Mouse (Mus musculus): ENCODE data around the gene Ppp3ca. TPM values are rescaled to one million over a fixed set of nuclear protein-coding genes. Genes with fewer than 3 reads are reported as not detected.

The Ppp3ca gene
- polyA plus RNA-seq, 1 experiment from 2014 or later = 60.8 TPM

DNA sequence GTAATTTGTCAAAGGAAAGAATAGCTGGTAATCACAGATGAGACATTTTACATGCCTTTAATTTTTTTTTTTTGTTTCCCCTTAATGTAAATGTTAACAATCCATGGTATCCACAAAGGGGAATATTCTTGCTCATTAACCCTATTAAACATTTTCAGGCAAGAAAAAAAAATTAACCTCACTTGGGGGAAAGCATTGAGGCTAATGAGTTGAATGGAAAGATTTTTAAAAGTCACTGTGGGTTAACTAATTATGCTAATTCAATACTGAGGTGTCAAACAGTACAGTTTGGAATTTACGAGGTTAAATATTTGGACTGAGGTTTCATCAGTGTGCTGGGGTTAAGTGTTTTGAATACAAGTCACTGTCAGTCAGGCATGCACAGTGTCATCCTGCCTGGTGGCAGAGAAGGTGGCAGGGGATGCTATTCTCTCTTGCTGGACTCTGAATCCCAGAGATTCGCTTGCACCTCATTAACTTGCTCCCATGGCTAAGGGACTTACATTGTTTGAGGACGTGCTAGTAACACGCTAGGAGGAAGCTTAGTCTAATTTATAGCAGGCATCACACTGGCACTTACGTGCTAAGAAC lies 82.3 kb downstream of the Ppp3ca start:
- Histone ChIP-seq H3K4me3 (no peak overlapping the region), H3K4me2 (no peak overlapping the region), H3K36me3 (no peaks in the 10 kb centered on the region), H3K4me1 (peaks cover 2% of the 10 kb centered on the region; the same call in 1 of the 2 replicates), H3K27me3 (no peaks in the 10 kb centered on the region), H3K9ac (no peak overlapping the region), H3K27ac (no peak overlapping the region), H3K9me3 (no peaks in the 10 kb centered on the region)
- ATAC-seq (ENCODE audit: insufficient number of reproducible peaks, low FRiP score, low TSS enrichment, low read depth) = no peak
- 39% methylated on average over 5 of the region's 5 CpGs for WGBS

DNA sequence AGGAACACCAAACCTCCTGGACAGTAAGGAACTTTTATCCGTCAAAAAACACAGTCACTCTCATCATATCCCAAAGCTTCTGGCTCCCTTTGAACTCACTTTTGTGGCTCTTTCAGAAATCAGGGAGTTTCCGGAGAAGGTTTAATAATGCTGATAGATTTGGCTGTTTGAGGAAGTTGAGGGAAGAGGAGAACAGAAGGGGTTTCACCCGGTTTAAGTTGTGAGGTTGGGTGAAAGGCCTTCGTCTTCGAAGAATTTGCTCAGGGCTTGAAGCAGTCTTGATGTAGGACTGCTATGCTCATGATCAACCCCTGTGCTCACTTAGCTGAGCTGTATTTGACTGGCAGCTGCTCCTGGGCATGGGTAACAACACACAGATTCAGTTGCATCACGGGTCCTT lies 86.2 kb downstream of the Ppp3ca start:
- Histone ChIP-seq H3K9me3 (no peaks in the 10 kb centered on the region), H3K36me3 (no peaks in the 10 kb centered on the region), H3K4me1 (peaks cover 2% of the 10 kb centered on the region; the same call in 1 of the 2 replicates), H3K27ac (no peak overlapping the region), H3K27me3 (no peaks in the 10 kb centered on the region), H3K4me2 (no peak overlapping the region), H3K4me3 (no peak overlapping the region), H3K9ac (no peak overlapping the region)
- WGBS = 87% methylated on average over 6 of the region's 6 CpGs
- no peak for ATAC-seq (ENCODE audit: insufficient number of reproducible peaks, low FRiP score, low TSS enrichment, low read depth)

DNA sequence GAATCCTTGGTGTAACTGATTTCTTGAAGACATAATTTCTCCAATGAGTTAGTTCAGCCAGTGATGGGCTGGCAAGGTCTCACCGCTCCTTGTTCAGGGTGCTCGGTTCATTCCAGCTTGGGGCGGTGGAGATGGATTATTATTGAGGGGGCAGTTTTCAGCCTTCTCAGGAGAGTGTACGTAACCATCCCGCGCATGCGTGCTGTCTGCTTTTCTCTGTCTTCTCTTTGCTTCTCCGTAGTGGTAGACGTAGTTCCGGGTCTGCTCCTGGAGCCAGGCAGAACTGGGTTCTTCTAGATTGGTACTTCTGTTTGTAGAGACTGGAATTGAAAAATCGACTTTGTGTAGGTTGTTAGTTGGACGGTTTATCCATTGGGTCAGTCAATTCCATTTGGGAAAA lies 89.5 kb downstream of the Ppp3ca start:
- no peaks in the 10 kb centered on the region for H3K9me3 ChIP-seq
- H3K4me1 ChIP-seq = peaks cover 4% of the 10 kb centered on the region; the same call in 1 of the 2 replicates
- H3K4me3 ChIP-seq = no peak overlapping the region
- no peaks in the 10 kb centered on the region for H3K27me3 ChIP-seq
- no peak for ATAC-seq (ENCODE audit: insufficient number of reproducible peaks, low FRiP score, low TSS enrichment, low read depth)
- no peak overlapping the region for H3K27ac ChIP-seq
- H3K9ac ChIP-seq = no peak overlapping the region
- WGBS = 93% methylated on average over 12 of the region's 12 CpGs
- no peaks in the 10 kb centered on the region for H3K36me3 ChIP-seq
- no peak overlapping the region for H3K4me2 ChIP-seq

DNA sequence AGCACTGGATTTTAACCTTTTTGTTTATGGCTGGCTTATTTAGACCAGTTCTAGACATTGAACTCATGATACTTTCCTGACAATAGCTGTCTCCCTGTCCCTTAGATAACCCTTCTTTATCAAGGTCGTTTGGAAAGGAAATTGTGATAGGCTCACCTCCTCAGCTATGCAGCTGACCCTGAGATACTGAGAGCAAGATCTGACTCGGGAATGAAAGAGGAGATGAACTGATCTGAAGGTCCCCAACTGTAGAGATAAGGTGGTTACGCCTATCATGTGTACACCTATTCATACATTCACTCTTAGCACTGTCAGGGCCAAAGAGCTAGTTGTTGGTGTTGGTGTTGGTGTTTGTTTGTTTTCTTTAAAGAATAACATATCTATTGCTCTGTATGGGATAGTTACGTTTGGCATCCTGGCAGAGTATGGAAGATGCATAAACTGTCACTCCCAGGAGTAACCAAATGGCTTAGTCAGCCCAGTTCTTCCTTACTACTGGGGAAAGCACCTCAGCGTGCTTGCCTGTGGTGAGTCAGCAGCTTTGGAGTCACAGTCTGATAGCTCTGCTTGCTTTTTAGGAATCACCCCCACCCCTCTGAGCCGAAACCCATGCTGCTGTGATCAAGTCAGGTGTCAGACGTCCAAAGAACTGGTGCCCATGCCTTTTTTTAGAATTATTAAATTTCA lies 91.5 kb downstream of the Ppp3ca start:
- no peak overlapping the region for H3K27ac ChIP-seq
- H3K4me3 ChIP-seq = no peak overlapping the region
- no peak for ATAC-seq (ENCODE audit: insufficient number of reproducible peaks, low FRiP score, low TSS enrichment, low read depth)
- H3K4me1 ChIP-seq = peaks cover 7% of the 10 kb centered on the region; the same call in 1 of the 2 replicates
- H3K9me3 ChIP-seq = no peaks in the 10 kb centered on the region
- H3K9ac ChIP-seq = no peak overlapping the region
- WGBS = 74% methylated on average over 7 of the region's 7 CpGs
- H3K36me3 ChIP-seq = no peaks in the 10 kb centered on the region
- H3K4me2 ChIP-seq = no peak overlapping the region
- H3K27me3 ChIP-seq = no peaks in the 10 kb centered on the region

DNA sequence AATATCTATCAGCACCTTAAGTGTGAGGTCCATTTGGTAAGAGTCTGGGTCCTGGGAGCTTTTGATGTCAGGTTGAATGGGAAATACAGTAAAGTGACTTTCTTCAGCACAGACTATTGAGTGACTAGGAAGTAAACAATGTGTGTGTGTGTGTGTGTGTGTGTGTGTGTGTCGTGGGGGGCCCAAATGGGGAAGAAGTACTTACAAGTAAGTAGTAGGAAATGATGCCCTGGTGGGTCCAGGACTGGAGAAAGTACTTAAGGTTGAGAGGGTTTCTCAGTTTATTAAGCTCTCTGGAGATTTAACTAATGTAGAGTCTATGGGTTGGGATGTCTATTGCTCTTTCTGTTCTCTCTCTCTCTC lies 92.0 kb downstream of the Ppp3ca start:
- no peak for ATAC-seq (ENCODE audit: insufficient number of reproducible peaks, low FRiP score, low TSS enrichment, low read depth)
- Histone ChIP-seq H3K36me3 (no peaks in the 10 kb centered on the region), H3K4me2 (no peak overlapping the region), H3K4me3 (no peak overlapping the region), H3K9me3 (no peaks in the 10 kb centered on the region), H3K27me3 (no peaks in the 10 kb centered on the region), H3K4me1 (peaks cover 7% of the 10 kb centered on the region; the same call in 1 of the 2 replicates), H3K27ac (no peak overlapping the region), H3K9ac (no peak overlapping the region)
- 65% methylated on average over 1 of the region's 1 CpGs for WGBS

DNA sequence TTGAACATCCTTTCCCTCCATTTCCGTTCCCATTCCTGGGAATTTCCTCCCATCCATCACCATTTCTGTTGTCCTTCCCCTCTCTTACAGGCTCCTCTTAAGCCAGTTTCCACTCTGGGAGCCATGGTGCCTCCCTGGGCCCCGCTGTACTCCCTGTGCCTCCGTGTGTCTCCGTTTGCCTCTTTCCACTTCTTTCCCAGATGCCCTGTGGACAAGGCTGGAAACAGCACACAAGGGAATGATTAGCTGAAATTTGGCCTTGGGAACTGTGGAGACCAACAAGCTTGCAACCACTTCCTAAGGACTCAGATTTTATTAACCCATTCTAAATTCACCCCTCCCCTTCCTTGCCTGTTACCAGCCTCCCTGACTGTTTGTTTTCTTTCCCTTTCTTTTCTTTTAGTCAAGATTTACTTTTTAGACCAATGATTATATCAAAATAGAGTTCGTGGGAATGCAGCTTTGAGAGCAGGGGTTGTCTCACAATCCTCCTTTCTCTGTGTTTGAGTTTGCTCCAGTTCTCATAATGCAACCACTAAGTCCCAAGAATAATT lies 93.9 kb downstream of the Ppp3ca start:
- Histone ChIP-seq H3K36me3 (no peaks in the 10 kb centered on the region), H3K4me3 (no peak overlapping the region), H3K9me3 (no peaks in the 10 kb centered on the region), H3K27ac (peak overlapping the region; percentile 30; the same call in 1 of the 2 replicates), H3K27me3 (no peaks in the 10 kb centered on the region), H3K4me1 (peaks cover 7% of the 10 kb centered on the region; the same call in 1 of the 2 replicates), H3K4me2 (no peak overlapping the region), H3K9ac (no peak overlapping the region)
- WGBS = 28% methylated on average over 5 of the region's 5 CpGs
- ATAC-seq (ENCODE audit: insufficient number of reproducible peaks, low FRiP score, low TSS enrichment, low read depth) = no peak

DNA sequence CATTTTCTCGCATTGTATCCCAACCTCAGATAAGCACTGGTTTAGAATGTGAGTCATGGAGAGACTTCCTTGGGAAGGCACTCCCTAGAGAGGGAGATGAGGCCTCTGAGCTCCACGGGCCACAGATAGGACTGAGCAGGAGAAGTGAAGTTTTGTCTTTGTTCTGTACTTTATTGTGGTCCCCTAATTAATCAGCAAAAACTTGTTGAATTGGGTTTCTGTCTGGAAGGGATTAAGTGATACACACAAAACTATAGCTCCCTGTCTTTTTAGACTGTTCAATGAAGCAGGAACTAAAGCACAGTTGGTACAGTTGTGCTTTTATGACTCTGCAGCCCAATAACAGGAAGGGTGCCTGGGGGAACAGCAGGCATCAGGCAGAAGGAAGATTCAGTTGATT lies 95.6 kb downstream of the Ppp3ca start:
- Histone ChIP-seq H3K4me3 (no peak overlapping the region), H3K36me3 (no peaks in the 10 kb centered on the region), H3K27me3 (no peaks in the 10 kb centered on the region), H3K4me2 (no peak overlapping the region), H3K27ac (no peak overlapping the region), H3K4me1 (peaks cover 7% of the 10 kb centered on the region; the same call in 1 of the 2 replicates), H3K9me3 (no peaks in the 10 kb centered on the region), H3K9ac (no peak overlapping the region)
- no peak for ATAC-seq (ENCODE audit: insufficient number of reproducible peaks, low FRiP score, low TSS enrichment, low read depth)
- WGBS = 67% methylated on average over 2 of the region's 2 CpGs

DNA sequence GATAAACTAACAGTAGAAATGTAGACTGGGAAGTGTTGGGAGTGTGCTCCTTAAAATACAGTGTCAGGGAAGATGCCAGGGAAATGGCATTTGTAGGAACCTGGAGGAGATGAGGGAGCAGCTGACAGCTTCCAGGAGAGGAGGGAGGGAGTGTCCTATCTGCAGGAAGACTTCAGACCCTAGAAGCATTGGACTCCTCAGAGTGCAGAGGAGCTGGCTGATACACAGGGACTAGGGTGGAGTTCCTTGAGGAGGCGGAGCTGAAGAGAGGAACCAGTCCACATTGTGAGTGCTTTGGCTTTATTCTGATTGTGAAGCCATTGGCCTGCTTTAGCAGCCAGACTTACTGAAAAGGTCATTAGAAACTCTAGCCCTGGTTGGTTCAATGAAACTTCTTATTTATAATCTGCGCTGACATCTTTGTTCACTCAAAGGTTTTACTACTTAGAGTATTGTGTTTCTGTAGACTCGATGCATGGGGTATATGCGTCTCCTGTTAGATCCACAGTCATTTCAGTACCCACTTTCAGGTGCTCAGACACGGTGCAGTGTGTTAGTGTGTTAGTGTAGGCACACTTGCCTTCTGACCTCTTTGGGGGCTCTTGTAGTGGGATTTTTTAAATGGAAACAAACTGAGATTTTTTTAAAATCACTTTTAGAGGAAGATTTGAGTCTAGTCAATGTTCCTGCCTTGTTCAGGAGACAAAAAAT lies 99.0 kb downstream of the Ppp3ca start:
- Histone ChIP-seq H3K4me3 (no peak overlapping the region), H3K27me3 (no peaks in the 10 kb centered on the region), H3K27ac (no peak overlapping the region), H3K4me1 (peaks cover 3% of the 10 kb centered on the region; the same call in 1 of the 2 replicates), H3K4me2 (no peak overlapping the region), H3K9me3 (no peaks in the 10 kb centered on the region), H3K36me3 (no peaks in the 10 kb centered on the region), H3K9ac (no peak overlapping the region)
- no peak for ATAC-seq (ENCODE audit: insufficient number of reproducible peaks, low FRiP score, low TSS enrichment, low read depth)
- WGBS = 83% methylated on average over 5 of the region's 5 CpGs

DNA sequence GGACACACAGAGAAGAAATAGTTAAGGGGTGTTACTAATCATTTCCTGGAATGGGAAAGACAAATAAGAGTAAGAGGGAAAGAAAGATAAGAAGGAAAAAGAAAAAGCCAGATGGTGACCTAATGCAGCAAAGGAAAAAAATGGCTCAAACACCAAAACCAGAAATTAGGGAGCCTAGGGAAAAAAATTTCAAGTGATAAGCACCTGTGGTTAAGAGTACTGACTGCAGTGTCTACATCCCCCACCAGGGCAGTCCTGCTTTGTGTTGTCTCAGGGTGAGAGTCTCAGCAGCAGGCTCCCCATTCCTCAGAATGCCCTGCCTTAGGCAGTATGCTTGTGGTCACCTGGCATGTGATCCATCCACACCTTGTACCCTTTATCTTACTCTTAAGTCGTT lies 99.6 kb downstream of the Ppp3ca start:
- H3K4me1 ChIP-seq = peaks cover 3% of the 10 kb centered on the region; the same call in 1 of the 2 replicates
- H3K36me3 ChIP-seq = no peaks in the 10 kb centered on the region
- WGBS = 61% methylated on average over 1 of the region's 1 CpGs
- no peak overlapping the region for H3K4me2 ChIP-seq
- H3K27ac ChIP-seq = no peak overlapping the region
- H3K27me3 ChIP-seq = no peaks in the 10 kb centered on the region
- no peak for ATAC-seq (ENCODE audit: insufficient number of reproducible peaks, low FRiP score, low TSS enrichment, low read depth)
- no peak overlapping the region for H3K9ac ChIP-seq
- no peak overlapping the region for H3K4me3 ChIP-seq
- H3K9me3 ChIP-seq = no peaks in the 10 kb centered on the region

DNA sequence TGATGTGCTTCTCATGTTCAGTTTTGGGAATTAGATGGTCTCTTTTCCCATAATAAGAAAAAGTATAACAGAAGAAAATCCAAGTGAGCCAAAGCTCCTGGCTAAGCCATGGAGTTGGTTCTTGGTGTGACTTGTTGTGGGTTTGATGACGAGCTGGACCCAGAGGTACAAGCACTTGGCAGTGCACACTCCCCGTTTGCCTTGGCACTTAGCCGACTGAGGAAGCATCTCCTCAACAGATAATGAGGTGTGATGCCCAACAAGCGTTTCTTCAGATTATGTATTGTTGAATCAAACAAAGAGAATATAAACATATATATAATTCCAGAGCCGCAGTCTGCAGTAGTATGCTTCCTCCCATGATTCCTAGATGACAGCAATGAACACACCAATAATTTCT lies 101.8 kb downstream of the Ppp3ca start:
- H3K9me3 ChIP-seq = no peaks in the 10 kb centered on the region
- 81% methylated on average over 5 of the region's 5 CpGs for WGBS
- H3K4me3 ChIP-seq = no peak overlapping the region
- no peak overlapping the region for H3K4me2 ChIP-seq
- H3K27me3 ChIP-seq = no peaks in the 10 kb centered on the region
- H3K27ac ChIP-seq = no peak overlapping the region
- H3K4me1 ChIP-seq = no peaks in the 10 kb centered on the region
- H3K36me3 ChIP-seq = no peaks in the 10 kb centered on the region
- ATAC-seq (ENCODE audit: insufficient number of reproducible peaks, low FRiP score, low TSS enrichment, low read depth) = no peak
- H3K9ac ChIP-seq = no peak overlapping the region

DNA sequence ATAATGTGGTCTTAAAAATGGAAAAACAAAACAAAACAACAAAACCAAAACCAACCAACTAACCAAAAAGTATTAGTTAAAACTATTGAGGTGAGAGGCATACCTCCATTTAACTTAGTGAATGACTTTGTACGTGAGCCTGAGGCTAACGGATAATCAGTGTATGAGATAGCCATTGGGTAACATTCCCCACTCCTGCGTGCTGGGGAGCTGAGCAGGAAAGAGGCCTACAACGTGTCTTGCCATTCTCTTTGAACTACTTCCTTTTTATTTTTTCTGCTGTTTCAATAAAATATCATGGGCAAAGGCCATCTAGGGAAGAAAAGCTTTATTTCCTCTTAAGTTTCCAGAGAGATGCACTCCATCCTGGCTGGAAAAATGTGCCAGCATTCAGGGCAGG lies 103.3 kb downstream of the Ppp3ca start:
- no peaks in the 10 kb centered on the region for H3K27me3 ChIP-seq

DNA sequence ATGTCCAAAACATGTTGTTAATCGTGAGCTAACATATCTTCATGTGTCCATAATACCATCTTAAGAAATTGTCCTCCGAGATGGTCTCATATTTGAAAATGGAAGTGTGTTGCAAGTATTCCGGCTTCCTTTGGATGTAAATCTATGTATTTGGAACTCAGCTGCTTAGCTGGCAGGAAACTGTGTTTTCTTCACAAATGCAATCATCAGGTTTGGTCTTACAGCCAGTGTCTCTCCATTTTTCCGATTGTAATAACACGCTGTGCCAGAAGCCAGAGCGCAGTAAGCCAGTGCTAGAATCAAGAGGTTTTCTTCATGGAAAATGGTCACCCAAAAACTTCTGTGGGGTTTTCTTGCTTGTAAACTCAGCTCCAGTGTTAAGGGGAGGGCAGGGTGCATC lies 104.3 kb downstream of the Ppp3ca start:
- Histone ChIP-seq H3K4me3 (no peak overlapping the region), H3K4me1 (0 out of 2 replicates have a peak, but pooled peaks cover 2% of the 10 kb centered on the region), H3K9ac (no peak overlapping the region), H3K27ac (no peak overlapping the region), H3K27me3 (no peaks in the 10 kb centered on the region), H3K4me2 (no peak overlapping the region), H3K36me3 (no peaks in the 10 kb centered on the region), H3K9me3 (no peaks in the 10 kb centered on the region)
- ATAC-seq (ENCODE audit: insufficient number of reproducible peaks, low FRiP score, low TSS enrichment, low read depth) = no peak
- WGBS = 75% methylated on average over 6 of the region's 6 CpGs

More for the DNA sequence above, 103.3 kb downstream of the Ppp3ca start:
- Histone ChIP-seq H3K9me3 (no peaks in the 10 kb centered on the region), H3K36me3 (no peaks in the 10 kb centered on the region), H3K4me1 (0 out of 2 replicates have a peak, but pooled peaks cover 2% of the 10 kb centered on the region), H3K4me3 (no peak overlapping the region), H3K27ac (no peak overlapping the region), H3K4me2 (no peak overlapping the region), H3K9ac (no peak overlapping the region)
- ATAC-seq (ENCODE audit: insufficient number of reproducible peaks, low FRiP score, low TSS enrichment, low read depth) = no peak
- WGBS = 73% methylated on average over 4 of the region's 4 CpGs

Measured in limb, embryonic 15.5 days (tissue).